Mouse (Mus musculus) left cerebral cortex, adult 8-10 months (tissue): ENCODE measurements around the gene Cacna2d3. TPM values are rescaled to one million over a fixed set of nuclear protein-coding genes. Genes with fewer than 3 reads are reported as not detected.
A peak's percentile ranks its signal among the peaks of the same experiment; 100 is the strongest.

Experiments used
- DNase-seq, 2 experiments: peaks; one replicate each; pipeline ENCODE4 v3.0.0; 2022; ENCODE audit warnings: low spot score in 2 of 2
- total RNA-seq, 4 experiments: library from RNA; stranded (reverse); gene quantifications; 2 replicates each; pipeline ENCODE4 v1.2.4; 2022

Gene Cacna2d3
- total RNA-seq, 4 experiments from 2014 or later = 108 to 116 (median 112) TPM

DNA sequence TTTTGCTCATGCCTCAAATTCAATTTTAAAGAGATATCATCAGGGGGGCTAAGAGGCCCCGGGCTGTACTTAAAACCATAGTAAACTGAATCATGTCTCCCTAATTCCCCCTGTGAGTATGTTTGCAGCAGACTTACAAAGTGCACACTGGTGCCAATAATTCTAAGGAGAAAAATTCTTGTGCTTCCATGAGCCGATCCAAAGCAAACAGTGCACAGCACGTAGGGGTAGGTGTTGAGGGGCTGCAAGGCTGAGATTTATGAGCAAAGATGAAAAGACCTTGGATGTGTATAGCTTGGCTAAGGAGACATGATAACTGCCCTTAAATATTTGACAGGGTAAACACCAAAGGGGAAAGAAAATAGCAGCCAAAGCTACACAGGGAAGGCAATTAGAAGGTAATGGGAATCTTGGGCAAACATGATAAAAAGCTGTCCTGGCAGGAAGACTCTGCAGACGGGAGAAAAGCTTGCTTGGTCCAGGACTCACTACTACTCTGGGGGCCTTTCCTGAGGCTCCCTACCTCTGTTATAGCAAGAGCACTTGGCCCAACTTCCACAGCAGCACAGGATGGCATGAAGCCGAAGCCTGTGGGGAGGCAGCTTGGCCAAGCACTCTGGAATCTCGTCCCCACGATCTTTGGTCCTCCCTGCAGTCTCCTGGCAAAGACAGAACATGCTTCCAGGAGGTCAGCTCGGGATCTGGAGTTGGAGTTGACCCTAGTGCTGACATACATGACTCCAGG is 222.9 kb downstream of the Cacna2d3 start:
- DNase-seq = no peak

DNA sequence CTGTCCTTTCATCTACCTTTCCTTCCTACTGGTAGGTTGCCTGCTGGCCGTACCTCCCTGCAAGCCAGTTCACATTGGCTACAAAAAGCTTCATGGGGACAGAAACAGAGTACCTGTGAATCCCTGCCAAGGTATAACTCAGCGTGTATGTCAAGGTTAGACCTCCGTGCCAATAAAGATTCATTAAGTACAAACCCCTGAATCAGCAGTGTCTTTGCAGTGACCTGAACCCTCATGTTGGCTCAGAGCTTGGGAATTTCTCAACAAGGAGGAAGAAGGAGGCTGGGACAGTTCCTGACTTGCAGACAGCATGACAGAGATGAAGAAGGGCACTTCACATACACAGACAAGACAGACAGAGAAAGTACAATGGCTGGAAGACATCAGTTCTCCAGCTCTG is 225.1 kb downstream of the Cacna2d3 start:
- no peak for DNase-seq

DNA sequence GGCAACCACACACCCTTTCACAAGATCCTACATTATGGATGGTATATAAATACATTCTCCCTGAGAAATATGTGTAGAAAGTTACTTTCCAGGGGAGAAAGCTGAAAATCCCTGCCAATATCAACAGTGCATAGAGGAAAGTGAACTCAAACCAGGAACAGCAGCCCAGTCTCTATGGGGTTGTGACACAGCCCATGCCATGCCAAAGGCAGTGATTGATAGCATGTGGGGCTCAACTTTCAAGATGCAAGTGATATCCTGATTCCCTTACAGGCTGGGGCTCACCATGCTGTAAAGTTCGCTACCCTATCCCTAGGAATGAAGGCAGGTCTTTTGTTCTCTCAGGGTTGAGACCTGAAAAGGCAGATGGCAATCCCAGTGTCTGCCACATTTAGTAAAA is 229.9 kb downstream of the Cacna2d3 start:
- DNase-seq = no peak

DNA sequence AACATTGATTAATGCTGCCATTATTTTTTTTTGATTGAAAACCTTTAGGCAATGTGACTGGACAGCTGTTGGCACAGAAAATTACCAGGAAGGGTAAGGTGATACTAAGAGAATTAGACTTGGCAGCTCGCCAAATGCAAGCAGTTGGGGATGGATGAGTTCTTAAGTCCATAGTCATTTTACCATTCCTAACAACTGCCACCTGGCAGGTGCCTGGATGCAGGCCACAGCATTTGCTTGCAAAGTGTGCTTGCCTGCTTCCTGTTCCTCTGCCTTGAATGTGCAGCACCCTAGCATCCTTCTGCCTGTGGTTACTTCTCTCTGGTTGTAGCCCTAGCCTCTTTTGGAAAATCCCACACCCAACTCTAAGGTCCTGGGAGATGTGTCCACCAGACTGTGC is 236.2 kb downstream of the Cacna2d3 start:
- DNase-seq = peak in 1 of 2 experiments; percentile 14

DNA sequence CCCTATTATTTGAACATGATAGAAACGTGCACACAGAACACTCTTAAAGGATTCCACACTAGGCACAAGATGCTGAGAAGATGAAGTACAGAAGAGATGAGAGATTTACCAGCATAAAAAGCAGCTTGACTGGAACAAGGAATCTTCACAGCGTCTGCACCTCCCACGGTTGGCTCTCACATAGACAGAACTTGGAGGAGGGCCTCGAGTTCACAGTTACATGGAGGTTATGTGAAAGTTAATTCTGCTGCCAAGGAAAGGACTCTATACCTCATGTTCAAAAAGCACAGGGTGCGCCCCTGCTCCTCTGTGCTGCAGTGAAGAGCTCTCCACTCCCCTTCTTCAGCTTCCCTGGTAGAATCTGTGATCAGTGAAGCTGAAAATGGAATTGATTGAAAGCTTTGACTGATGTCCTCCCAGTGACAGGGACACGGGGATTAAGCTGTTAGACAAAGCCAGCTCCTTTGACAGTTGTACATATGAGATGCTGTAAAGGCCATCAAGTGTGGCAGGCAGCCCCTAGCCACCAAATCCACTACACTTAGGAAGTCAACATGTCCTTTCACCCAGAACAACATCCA is 243.2 kb downstream of the Cacna2d3 start:
- peak in 1 of 2 experiments; percentile 70 for DNase-seq

DNA sequence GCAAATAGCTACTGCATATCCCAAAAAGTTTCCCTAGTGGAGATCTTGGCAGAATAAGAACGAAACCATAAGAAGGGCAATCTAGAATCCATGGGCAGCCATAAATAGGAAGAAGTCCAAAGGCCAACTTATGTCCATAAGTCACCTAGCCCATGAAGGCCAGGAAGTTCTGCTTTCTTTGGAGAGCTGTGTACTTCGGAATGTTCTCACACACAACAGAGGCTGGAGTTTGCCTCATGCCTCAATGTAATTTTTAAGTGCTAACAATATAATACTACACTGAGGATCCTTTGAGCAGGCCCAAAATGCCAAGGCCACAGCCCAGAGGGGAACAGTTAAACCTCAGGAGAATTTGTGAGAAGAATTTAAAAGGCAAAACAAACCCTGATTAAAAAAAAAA is 257.4 kb downstream of the Cacna2d3 start:
- no peak for DNase-seq

DNA sequence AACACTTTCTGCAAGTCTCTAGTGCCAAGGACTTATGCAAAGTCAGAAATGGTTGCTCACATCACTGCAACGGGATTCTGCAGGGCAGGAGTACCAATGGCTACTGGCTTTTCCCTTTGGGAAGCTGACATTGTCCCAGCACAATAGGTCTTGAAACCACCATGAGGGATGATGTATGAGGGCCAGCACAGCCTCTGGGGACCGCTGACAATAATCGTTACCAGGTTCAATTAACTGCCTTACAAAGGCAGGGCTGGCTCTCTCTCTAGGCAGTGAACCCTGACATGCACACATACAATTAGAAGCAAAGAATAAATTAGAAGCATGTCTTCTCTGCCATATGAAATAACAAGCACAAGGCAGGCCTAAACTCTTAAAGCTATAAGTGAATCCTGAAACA is 272.5 kb downstream of the Cacna2d3 start:
- no peak for DNase-seq

DNA sequence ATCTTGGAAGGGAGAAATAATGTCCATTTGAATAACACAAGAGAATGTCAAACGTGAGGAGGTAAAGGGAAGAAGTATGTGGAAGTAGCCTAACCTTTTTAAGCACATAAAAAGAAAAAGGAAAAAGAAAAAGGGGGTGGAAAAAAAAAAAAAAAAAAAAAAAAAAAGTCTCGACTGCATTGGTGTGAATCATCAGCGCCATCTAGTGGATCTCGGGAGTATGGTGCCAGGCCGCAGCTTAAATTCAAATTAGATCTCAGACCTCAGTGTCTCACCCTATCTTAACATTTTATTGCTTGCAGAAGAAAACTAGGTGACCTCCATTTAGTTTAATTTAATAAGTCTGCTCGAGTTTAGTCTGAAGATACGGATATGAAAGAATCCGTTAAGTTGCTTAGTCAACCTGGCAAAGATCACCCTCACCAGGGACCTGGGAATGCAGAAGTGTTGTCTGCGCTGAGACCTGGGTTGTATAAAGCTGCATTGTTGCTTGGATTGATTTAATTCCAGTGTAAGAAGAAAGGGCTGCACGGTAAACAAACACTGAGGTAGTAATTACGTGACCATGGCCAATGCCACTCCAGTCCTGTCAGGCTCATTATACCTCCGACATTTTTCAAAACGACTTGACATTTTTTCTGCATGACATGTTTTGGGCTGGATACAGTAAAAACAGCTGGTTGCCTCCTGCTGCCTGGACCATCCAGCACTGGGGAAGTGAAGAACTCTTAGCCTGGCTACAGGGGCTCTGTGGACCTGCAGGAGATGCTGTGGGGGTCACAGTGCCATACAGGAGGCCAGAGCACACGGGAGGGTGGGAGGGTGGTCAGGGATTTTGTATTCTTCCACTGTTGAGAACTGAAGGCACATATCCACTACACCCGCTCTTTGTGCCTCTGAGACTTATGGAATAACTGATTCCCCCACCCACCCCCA is 278.3 kb downstream of the Cacna2d3 start:
- DNase-seq = peak; percentile 26 to 50

DNA sequence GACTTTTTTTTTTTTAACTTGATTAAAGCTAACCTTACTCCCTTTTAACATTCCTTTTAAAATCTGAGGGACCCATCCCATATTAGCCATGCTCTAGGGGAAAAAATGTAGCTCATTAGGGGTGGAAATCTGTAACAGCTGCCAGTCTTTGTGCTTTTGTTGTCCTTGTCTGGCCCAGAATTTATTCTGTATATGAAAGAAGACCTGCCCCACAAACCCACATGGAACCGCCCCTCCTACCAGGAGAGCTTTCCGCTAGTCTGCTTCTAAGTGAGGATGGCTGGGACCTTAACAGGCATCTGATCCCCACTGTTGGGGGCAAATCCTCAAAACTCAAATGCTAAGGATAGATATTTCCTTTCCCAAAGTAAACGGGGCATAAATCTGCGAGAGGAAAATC is 279.2 kb downstream of the Cacna2d3 start:
- DNase-seq = no peak

DNA sequence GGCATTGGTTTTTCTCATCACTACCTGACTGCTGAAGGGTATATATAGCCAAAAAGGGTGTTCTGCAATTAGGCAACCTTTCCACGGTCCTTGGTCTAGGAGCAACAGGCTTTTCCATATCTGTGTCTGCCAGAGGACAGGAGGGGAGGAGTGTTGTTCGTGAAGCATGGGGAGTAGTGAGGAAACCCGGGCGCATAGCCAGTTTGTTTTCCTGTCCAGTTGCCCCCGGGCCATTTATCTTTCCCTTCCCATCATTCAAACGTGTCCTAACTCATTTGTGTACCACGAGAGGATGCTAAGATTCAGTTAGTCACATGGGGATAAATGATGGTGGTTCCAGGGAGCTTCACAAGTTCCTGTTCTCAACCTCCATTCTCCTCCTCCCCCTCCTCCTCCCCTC is 283.0 kb downstream of the Cacna2d3 start:
- no peak for DNase-seq

DNA sequence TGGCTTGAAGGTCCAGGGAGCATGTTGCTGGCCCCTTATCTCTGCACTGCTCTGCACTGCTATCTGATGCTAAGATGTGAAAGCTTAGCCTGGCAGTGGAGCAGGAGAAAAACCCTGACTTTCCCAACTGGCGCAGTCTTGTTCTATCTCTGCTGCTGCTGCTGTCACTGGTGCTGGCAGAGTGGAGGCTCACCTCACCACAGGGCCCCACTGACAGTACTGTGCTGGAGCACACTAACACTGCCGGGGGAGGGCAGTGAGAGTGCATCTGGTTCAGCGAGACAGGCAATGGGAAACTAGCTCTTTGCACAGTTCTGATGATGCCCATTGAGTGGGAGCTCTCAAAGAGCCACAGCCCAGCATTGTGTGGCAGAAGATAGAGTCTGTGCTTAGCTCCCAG is 283.4 kb downstream of the Cacna2d3 start:
- no peak for DNase-seq

DNA sequence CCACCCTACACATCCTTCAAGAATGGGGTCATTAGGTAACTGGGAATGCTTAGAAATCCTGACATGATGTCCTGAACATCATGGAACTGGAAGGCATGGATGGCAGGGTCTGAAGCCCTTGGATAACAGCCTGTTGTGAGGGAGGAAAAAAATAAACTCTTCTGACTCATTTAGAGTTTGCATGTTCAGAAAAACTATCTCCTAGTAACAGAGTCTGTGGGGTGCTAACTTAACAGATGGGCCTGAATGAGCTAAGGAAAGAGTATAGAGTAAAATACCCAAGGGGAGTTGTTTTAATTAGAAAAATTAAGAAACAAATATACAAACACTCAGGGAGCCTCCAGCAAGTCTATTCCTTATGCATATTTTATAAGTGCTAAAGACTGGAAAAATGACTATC is 286.5 kb downstream of the Cacna2d3 start:
- DNase-seq = no peak

DNA sequence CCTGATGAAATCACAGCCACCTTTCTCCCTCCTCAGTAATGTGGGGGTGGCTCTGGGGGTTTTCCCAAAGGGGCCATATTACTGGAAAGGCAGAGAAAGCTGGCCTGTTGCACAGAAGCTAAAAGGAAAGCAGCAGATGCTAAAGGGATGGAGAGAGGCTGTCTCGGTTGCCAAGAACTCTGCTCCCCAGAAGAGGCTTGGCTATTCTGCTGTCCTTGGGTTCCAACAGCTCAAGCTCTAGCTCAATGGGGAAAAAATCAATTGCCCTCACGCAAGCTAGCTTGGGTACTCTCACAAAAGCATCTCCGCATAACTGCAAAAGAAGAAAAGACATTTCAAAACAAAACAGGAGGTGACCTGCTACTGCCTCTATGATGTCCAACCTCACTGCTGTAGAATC is 287.9 kb downstream of the Cacna2d3 start:
- DNase-seq = no peak

DNA sequence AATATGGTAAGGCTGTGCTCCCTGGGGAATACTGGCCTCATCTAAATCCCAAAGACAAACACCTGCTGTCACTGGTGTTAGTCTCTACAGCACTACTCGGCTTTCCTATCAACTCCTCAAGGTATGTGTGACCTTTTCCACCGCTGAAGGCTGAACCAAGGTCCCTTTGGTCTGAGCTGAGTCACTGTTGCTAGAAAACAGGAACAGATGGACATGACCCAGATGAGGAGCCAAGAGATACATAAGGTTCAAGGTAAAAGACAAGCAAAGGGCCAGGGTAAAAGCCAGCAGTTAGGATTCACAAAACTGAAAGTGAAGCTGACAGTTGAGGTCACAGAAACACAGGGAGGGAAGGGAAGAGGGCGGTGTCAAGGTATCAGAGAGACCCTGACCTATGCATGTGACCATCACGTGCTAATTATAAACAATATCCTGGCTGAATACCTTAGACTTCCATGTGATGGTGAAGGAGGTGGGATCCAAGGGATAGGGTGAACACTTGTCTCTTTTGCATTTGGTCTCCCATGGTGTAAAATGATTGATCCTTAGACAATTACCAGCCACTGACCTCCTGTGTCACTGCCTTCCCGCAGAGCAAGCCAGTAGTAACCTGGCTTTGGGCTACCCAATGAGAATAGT is 288.5 kb downstream of the Cacna2d3 start:
- no peak for DNase-seq

DNA sequence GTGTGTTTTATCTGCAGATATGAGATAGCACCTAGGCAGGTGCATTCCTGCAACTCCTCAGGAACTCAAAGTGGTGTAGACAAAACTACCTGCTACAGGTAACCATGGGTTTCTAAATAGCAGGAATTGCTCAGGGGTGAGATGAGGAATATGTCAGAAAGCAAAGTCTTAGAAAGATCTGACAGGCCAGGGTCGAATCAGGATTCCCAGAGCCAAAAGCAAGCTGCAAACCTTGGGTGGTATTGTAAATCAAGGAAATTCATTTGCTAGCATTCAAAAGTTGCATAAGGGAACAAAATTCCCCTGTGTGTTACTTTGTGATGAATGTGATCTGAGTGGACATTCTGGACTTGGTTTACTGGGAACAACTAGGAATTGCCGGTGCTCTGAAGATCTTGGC is 291.9 kb downstream of the Cacna2d3 start:
- DNase-seq = no peak

DNA sequence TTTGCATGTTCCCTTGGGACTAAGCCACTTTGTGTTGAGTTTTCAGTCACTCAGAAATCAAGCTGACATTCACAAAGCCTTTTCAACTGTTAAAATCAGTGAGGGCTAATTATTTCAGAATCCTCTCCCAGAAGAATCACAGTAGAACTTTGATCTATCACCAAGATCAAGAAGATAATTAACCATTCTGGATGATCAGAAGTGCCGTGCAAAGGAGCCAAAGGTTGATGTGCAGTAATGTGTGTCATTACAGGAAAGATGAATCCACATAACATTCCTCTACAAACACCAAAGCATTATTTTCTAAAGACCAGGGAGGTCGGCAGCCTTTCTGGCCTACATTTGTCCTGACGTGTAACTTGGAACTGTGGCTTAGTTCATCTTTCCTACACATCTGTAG is 296.0 kb downstream of the Cacna2d3 start:
- DNase-seq = no peak

DNA sequence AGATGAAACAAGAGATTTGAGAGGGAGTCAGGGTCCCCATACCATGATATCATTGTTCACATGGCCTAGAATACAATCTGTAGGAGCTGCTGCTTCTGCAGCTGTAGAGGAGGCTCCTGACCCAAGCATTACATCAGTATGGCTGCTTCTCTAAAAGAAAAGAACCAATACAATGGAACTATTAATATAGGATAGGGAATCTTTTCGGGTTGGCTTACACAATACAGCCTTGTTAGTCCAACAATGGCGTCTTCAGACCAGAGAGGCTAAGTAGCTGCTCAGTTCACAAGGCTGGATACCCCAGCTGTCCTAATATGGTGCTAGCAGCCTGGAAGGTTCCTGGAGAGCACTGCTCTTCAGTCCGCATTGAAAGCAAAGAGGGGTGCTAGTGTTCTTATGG is 296.5 kb downstream of the Cacna2d3 start:
- no peak for DNase-seq

DNA sequence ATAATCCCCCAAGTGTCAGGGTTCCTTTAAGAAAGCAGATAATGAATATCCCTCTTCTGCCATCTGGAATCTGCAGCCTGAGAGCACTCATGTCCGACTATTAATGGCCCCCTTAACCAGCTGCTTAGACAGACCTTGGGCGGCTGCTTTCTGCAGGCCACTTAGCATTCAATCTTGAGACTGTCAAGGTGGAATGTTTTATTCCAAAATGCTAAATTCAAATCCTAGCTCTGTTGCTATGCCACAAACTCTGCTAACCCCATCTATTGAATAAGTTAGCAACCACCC is 315.8 kb downstream of the Cacna2d3 start:
- DNase-seq = no peak

DNA sequence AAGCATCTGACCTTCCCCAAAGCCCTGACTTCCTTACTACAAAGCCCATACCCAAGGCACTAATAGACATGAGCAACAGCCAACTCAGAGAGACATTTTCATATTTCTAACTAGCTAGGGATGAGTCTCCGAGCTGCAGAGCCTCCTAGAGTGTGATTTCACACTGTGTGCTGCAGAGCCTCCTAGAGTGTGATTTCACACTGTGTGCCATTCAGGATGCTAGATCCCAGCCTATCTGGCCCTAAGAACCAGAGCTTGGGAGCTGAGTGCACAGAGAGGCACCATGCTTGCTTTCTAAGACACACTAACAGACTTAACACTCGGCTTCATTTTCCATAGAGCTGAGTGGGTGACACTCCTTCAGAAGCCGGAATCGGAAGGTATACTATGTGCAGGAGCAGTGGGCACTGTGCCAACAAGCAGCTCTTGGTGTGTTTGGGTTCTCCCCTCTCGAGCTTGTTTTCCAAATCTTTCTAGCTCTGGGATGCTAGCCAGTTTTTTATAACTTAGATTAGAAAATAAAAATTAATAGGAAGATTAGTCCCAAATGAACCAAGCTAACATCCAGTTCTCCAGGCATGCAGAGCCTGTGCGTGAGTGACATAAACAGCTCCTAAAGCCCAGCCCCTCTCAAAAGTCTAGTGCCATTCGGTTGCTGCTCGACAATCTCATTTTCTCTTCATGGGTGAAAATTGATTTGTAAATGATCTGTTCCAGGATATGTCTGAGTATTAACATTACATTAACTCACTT is 316.4 kb downstream of the Cacna2d3 start:
- peak in 1 of 2 experiments; percentile 11 for DNase-seq

DNA sequence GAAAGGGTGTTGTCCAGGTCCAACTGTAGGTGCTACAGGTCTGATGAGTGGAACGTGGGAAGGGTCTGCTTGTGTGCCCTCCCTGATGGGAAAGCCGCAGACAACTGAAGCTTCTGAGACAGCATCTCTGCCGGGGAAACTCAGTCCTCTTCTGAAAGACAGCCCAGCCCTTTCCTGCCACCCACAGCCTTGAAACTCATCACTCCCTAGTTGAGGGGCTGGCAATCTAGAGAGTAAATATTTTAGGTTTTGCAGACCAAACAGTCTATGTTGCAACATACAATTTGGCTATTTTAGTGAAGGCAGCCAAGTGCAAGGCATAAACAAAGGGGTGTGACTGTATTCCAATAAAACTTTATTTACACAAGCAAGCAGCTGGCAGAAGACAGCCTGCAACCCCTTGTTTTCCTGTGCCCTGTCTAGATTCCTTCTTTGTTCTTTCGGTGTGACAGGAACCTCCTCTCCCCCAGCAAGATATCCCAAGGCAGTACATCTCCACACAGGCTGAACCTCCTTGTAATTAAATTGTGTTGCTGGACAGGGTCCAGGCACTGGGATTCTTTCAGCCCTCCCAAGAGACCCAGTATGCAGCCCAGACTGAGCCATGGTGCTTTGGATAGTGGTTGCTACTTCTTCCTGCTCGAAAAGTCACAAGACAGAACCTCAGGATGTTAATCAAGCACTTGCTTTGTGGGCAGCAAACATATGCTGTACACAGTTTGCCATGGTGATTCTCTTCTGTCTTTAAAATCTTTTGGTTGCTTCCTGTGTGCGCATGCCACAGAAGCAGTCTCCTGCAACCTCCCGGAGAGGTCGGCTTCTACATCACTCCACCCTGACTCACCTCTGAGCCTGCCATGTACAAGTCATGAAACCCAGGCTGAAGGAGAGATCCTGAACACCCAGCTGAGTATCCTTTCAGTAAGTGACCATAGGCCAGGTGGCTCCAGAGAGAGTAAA is 317.5 kb downstream of the Cacna2d3 start:
- DNase-seq = no peak
